Mouse (Mus musculus): ENCODE results near the gene Cyb561a3. TPM values are rescaled to one million over a fixed set of nuclear protein-coding genes. Genes with fewer than 3 reads are reported as not detected.

Cyb561a3 gene
- polyA plus RNA-seq, 1 experiment from 2014 or later = 40.0 TPM

GRCm38 (mm10) chr19:10561558-10562314 lies 15.2 kb upstream of the Cyb561a3 start:
- peak; percentile 90 for ATAC-seq
- H3K27me3 ChIP-seq = no peaks in the 10 kb centered on the region
- in situ Hi-C loops (cut with MboI; ENCODE audit: low pct_unique_long_range_greater_than_20kb) = loop anchor here (5.0 kb wide), 1 partner anchor 41 kb away; no protein-coding TSS in a partner anchor
- ChIA-PET POLR2A (interaction anchor here (0.7 to 2.1 kb wide), 8 partner anchors 14 to 334 kb away, joined by 3 to 9 read pairs (median 4); partner anchors contain the start of genes Cyb561a3 and Tmem138), CTCF (interaction anchor here (1.0 to 6.4 kb wide), 14 partner anchors 10 to 148 kb away, joined by 3 to 42 read pairs (median 5); partner anchors contain the start of genes Cyb561a3, Ddb1 and Tmem138)
- no peak for TF ChIP-seq CTCF (IDR thresholded peaks at IDR 0.05)
- no peak for DNase-seq (ENCODE audit: low read depth, low spot score)

DNA sequence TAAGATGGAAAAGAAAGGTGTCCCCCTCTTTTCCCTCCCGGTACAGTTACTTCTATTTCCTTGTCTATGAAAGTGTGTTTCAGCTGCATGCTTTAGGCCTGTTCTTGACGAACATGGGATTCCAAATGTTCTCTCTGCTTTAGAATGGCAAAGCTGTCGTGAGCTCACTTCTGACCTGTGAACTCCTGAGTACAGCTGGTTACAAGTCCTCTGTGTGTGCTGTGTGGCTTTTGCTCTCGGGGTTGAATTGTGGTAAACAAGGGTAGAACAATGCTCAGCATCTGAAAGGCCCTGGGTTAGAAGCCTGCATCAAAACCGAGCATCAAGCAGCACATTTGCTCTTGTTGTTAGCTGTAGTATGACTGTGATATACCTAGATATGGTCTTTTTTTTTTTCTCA lies 14.6 kb upstream of the Cyb561a3 start:
- CTCF ChIA-PET = interaction anchor here (1.0 to 6.4 kb wide), 11 partner anchors 10 to 147 kb away, joined by 3 to 42 read pairs (median 7); partner anchors contain the start of genes Cyb561a3, Ddb1 and Tmem138
- H3K27me3 ChIP-seq = no peaks in the 10 kb centered on the region
- ATAC-seq (no peak), DNase-seq (ENCODE audit: low read depth, low spot score) (no peak)
- TF ChIP-seq CTCF (IDR thresholded peaks at IDR 0.05) = no peak
- in situ Hi-C loops (cut with MboI; ENCODE audit: low pct_unique_long_range_greater_than_20kb) = loop anchor here (5.0 kb wide), 1 partner anchor 40 kb away; no protein-coding TSS in a partner anchor
- POLR2A ChIA-PET = interaction anchor here (0.6 to 2.1 kb wide), 7 partner anchors 13 to 334 kb away, joined by 3 to 9 read pairs (median 3); partner anchors contain the start of genes Cyb561a3 and Tmem138

DNA sequence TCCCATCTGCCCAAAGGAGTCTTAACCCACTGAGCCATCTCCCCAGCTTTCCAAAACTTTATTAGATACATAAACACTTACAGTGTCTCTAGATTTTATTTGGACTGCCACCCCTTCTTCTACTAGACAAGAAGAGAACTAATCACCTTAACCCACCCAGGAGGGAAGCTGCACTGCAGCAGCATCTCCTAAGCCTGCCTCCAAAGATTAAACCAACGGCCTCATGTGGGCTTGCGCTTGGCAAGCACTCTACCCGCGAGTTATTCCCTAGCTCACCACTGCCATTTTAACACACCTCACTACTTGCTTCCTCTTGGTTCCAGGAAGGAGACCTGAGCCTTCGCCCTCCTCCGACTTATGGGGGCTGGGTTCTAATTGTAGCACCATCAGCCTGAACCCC lies 12.7 kb upstream of the Cyb561a3 start:
- TF ChIP-seq CTCF (IDR thresholded peaks at IDR 0.05) = no peak
- CTCF ChIA-PET = interaction anchor here (1.0 to 6.4 kb wide), 6 partner anchors 11 to 50 kb away, joined by 3 to 42 read pairs (median 6); partner anchors contain the start of genes Cyb561a3 and Tmem138
- no peaks in the 10 kb centered on the region for H3K27me3 ChIP-seq
- in situ Hi-C loops (cut with MboI; ENCODE audit: low pct_unique_long_range_greater_than_20kb) = loop anchor here (5.0 kb wide), 1 partner anchor 38 kb away; no protein-coding TSS in a partner anchor
- DNase-seq (ENCODE audit: low read depth, low spot score) (no peak), ATAC-seq (no peak)
- POLR2A ChIA-PET = interaction anchor here (0.8 to 2.0 kb wide), 3 partner anchors 10 to 12 kb away, joined by 3 to 6 read pairs (median 5); partner anchors contain the start of genes Cyb561a3 and Tmem138

DNA sequence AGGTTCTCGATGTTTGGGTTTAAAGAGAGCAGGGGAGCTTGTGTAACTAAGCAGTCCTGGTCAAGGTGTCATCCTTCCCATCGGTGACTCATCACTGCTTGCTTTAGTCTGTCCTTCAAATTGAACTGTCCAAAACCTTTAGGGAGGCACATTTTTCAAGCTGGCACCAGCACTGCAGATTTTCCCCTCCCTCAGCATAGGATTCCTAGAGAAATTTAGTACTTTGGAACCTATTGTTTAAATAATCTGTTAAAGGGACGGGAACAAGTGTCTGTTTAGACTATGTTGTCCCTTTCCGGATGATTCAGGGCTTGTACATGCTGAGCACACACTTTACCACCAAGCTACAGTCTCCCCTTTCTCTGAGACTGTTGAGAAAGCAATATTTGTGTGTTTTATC lies 11.8 kb upstream of the Cyb561a3 start:
- CTCF ChIA-PET = interaction anchor here (0.9 to 6.4 kb wide), 4 partner anchors 10 to 49 kb away, joined by 3 to 42 read pairs (median 6); partner anchors contain the start of genes Cyb561a3 and Tmem138
- POLR2A ChIA-PET = interaction anchor here (1.1 to 2.0 kb wide), 2 partner anchors 10 to 11 kb away, joined by 4 to 6 read pairs; partner anchors contain the start of genes Cyb561a3, Tmem138 and Tmem216
- in situ Hi-C loops (cut with MboI; ENCODE audit: low pct_unique_long_range_greater_than_20kb) = no loop called here
- DNase-seq (ENCODE audit: low read depth, low spot score) (no peak), ATAC-seq (no peak)
- no peaks in the 10 kb centered on the region for H3K27me3 ChIP-seq
- no peak for TF ChIP-seq CTCF (IDR thresholded peaks at IDR 0.05)

GRCm38 (mm10) chr19:10569627-10570026 lies 7.3 kb upstream of the Cyb561a3 start:
- POLR2A ChIA-PET = interaction anchor here (0.7 kb wide), 1 partner anchor 14 kb away, joined by 6 read pairs; no protein-coding TSS in a partner anchor
- DNase-seq (ENCODE audit: low read depth, low spot score) = no peak
- in situ Hi-C loops (cut with MboI; ENCODE audit: low pct_unique_long_range_greater_than_20kb) = no loop called here

DNA sequence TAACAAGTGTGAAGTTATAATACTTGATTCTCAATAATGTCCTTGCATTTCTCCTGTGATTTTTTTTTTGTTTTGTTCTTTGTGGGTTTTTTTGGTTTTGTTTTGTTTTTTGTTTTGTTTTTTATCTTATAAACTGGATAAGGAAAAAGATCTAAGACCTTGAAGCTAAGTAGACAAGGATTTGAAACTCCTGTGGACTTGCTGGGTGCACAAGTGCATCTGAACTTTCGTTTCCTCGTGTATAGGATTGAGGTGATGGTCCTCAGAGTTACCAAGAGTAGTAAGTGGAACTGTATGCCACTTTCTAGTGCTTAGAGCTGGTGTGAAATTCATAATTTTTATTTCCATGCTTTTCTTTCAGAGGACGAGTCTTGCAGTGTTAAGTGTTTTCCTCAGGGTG lies 3.1 kb downstream of the Cyb561a3 start:
- in situ Hi-C loops (cut with MboI; ENCODE audit: low pct_unique_long_range_greater_than_20kb) = no loop called here
- CTCF ChIA-PET = interaction anchor here (1.1 to 5.2 kb wide), 3 partner anchors 15 to 23 kb away, joined by 3 to 49 read pairs (median 6); partner anchors contain the start of gene Ddb1
- DNase-seq (ENCODE audit: low read depth, low spot score) = no peak
- H3K27me3 ChIP-seq = no peaks in the 10 kb centered on the region
- POLR2A ChIA-PET = no interaction called here
- TF ChIP-seq CTCF (IDR thresholded peaks at IDR 0.05) = no peak
- ATAC-seq = no peak

More at GRCm38 (mm10) chr19:10569627-10570026, 7.3 kb upstream of the Cyb561a3 start:
- CTCF ChIA-PET = interaction anchor here (1.2 kb wide), 1 partner anchor 33 kb away, joined by 3 read pairs; no protein-coding TSS in a partner anchor
- H3K27me3 ChIP-seq = no peaks in the 10 kb centered on the region
- no peak for TF ChIP-seq CTCF (IDR thresholded peaks at IDR 0.05)
- no peak for ATAC-seq

GRCm38 (mm10) chr19:10580761-10581160 lies 3.8 kb downstream of the Cyb561a3 start:
- ChIA-PET POLR2A (interaction anchor here (0.7 kb wide), 1 partner anchor 274 kb away, joined by 9 read pairs; no protein-coding TSS in a partner anchor), CTCF (interaction anchor here (5.2 kb wide), 1 partner anchor 22 kb away, joined by 49 read pairs; the partner anchor contains the start of gene Ddb1)
- DNase-seq (ENCODE audit: low read depth, low spot score) (no peak), ATAC-seq (no peak)
- in situ Hi-C loops (cut with MboI; ENCODE audit: low pct_unique_long_range_greater_than_20kb) = no loop called here
- no peaks in the 10 kb centered on the region for H3K27me3 ChIP-seq
- no peak for TF ChIP-seq CTCF (IDR thresholded peaks at IDR 0.05)

DNA sequence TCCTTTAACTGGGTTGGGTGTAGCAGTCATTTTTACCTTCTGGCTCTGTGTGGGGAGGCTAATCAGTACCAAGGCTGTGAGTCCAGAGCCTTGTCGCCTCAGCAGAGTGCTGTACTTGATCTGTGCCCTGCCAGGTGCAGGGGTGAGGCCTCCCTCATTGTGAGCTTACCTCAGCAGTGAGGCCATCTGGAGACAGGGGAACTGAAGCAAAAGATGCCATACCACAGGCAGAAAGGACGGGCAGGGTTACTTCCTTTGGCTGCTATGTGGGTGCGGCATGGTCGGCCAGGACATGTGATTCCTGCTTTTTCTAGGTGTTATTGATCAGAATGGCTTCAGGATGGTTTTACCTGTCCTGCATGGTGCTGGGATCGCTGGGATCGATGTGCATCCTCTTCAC lies 5.0 kb downstream of the Cyb561a3 start:
- POLR2A ChIA-PET = no interaction called here
- H3K27me3 ChIP-seq = no peaks in the 10 kb centered on the region
- ATAC-seq (no peak), DNase-seq (ENCODE audit: low read depth, low spot score) (no peak)
- TF ChIP-seq CTCF (IDR thresholded peaks at IDR 0.05) = no peak
- CTCF ChIA-PET = no interaction called here
- in situ Hi-C loops (cut with MboI; ENCODE audit: low pct_unique_long_range_greater_than_20kb) = no loop called here

DNA sequence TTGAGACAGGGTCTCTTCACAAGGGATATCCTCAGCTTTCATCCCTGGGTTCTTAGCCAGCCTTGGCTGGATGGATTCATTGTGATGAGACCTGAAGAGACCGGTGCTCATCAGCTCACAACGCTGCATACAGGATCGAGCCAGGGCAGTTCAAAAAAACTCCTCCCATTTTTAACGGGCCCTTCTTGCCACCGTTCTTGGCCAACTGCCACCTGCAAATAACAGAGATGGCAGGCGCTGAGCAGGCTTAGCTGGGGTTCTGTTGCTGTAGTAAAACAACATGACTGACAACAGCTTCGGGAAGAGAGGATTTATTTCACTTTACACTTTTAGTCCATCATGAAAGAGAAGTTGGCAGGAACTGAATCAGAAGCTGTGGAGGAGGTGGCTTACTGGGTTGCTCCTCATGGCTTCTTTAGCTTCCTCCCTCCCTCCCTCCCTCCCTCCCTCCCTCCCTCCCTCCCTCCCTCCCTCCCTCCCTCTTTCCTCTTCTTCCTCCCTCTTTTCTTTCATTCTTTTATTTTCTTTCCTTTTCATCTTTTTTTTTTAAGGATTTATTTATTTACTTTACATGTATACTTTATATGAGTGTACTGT lies 6.7 kb downstream of the Cyb561a3 start:
- TF ChIP-seq CTCF (IDR thresholded peaks at IDR 0.05) = no peak
- no peak for DNase-seq (ENCODE audit: low read depth, low spot score)
- no peak for ATAC-seq
- in situ Hi-C loops (cut with MboI; ENCODE audit: low pct_unique_long_range_greater_than_20kb) = no loop called here
- ChIA-PET POLR2A (interaction anchor here (1.7 kb wide), 1 partner anchor 12 kb away, joined by 3 read pairs; no protein-coding TSS in a partner anchor), CTCF (no interaction called here)
- H3K27me3 ChIP-seq = no peaks in the 10 kb centered on the region

- no peak for ATAC-seq
- DNase-seq (ENCODE audit: low read depth, low spot score) = no peak
- no peak for TF ChIP-seq CTCF (IDR thresholded peaks at IDR 0.05)
- ChIA-PET CTCF (interaction anchor here (1.3 to 2.3 kb wide), 2 partner anchors 8 to 13 kb away, joined by 3 to 8 read pairs; partner anchors contain the start of genes Cyb561a3 and Tmem138), POLR2A (interaction anchor here (0.7 kb wide), 1 partner anchor 316 kb away, joined by 3 read pairs; no protein-coding TSS in a partner anchor)
- in situ Hi-C loops (cut with MboI; ENCODE audit: low pct_unique_long_range_greater_than_20kb) = no loop called here
- H3K27me3 ChIP-seq = no peaks in the 10 kb centered on the region
Observed at GRCm38 (mm10) chr19:10585112-10585511, 8.1 kb downstream of the Cyb561a3 start.

Measured in Patski (cell line).